Comparison of ENCODE assay signal across 18 mouse cellular contexts in the genomic region with DNA sequence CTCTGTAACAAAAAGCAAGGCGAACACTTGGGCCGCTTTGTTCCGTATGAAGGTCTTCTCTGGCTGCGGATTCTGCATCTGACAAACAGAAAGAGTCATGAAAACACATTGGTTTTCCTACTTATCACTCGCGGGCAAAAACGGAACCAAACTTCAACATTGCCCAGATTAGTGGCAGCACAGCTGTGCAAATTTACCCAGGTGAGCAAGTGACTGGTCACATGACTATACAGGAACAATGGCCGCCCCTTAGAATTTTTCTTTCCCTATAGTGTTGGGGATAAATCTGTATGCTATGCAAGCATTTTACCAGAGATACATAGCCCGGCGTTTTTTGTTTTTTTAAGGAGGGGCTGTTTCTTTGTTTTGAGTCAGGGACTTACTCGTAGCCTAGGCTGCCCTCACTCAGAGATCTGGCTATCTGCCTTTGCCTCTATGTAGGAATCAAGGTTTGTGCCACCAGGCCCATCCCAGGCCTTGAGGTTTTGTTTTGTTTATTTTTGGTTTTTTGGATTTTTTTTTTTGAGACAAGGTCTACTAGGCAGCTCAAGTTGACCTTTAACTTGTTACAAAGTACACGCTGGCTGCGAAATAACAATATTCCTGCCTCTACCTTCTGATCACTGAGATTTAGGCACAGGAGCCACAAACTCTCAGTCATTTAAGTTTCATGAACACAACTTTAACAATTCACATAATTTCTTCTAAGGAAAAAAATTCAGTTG. TPM values are rescaled to one million over a fixed set of nuclear protein-coding genes. Genes with fewer than 3 reads are reported as not detected.
"Had no signal": no experiment of that assay in that cellular context is flagged by ENCODE, and none has a peak within 500 bp of the region (broad histone marks: within the 10 kb centered on the region; RNA-seq: fewer than 3 reads in every experiment).

No protein-coding gene starts in this region.

- H3K4me1 ChIP-seq: intestine, embryonic 15.5 days; limb, embryonic 12.5 days; midbrain, embryonic 15.5 days; neural tube, embryonic 12.5 days had no signal

- H3K9ac ChIP-seq: hindbrain, embryonic 14.5 days; intestine, embryonic 15.5 days; limb, embryonic 12.5 days; midbrain, embryonic 15.5 days; neural tube, embryonic 12.5 days had no signal

- DNase-seq: kidney, adult 18-20 months; layer of hippocampus, postnatal 36 days; lung, postnatal 14 days; right cerebral cortex, postnatal 14 days; thymus, adult 2 months; thymus, postnatal 25 days had no signal

- H3K9me3 ChIP-seq: intestine, embryonic 15.5 days; limb, embryonic 12.5 days; megakaryocyte, embryonic 14.5 days; midbrain, embryonic 15.5 days; neural tube, embryonic 12.5 days had no signal

- H3K27ac ChIP-seq: hindbrain, embryonic 14.5 days; kidney, postnatal 0 days; limb, embryonic 12.5 days; midbrain, embryonic 15.5 days; neural tube, embryonic 12.5 days had no signal

- H3K27me3 ChIP-seq: intestine, embryonic 15.5 days; limb, embryonic 12.5 days; megakaryocyte, embryonic 14.5 days; midbrain, embryonic 15.5 days; neural tube, embryonic 12.5 days had no signal

- ATAC-seq: intestine, embryonic 15.5 days; midbrain, embryonic 15.5 days had no signal

- H3K4me2 ChIP-seq: hindbrain, embryonic 14.5 days; intestine, embryonic 15.5 days; limb, embryonic 12.5 days; liver, embryonic 11.5 days; midbrain, embryonic 11.5 days; midbrain, embryonic 15.5 days; neural tube, embryonic 12.5 days had no signal

- H3K4me3 ChIP-seq: intestine, embryonic 15.5 days; limb, embryonic 12.5 days; megakaryocyte, embryonic 14.5 days; midbrain, embryonic 15.5 days; neural tube, embryonic 12.5 days had no signal

RNA-seq across cellular contexts. Expression of a gene that starts 26.1 kb away (rescaled TPM):
- total RNA-seq: monocyte, adult 5-6 weeks had no signal
- polyA plus RNA-seq: liver, embryonic 11.5 days; macrophage; midbrain, embryonic 11.5 days; neural tube, embryonic 12.5 days; spleen, adult 2 months had no signal
